Mouse (Mus musculus) neural tube, embryonic 13.5 days (tissue): ENCODE measurements at regions not wholly inside any gene's neighbourhood (a gene's known extent, or its start where the extent isn't known, plus 50 kb on each side); places are given as distances from the start of the nearest gene placed in this dataset.
A peak's percentile ranks its signal among the peaks of the same experiment; 100 is the strongest.

ENCODE experiments used
- ATAC-seq: fragments of 200-750 bp; cut with Nextera tagmentation; 2 replicates; pipeline ENCODE4 v1.8.0; 2017; ENCODE audit warnings: low read depth, mild to moderate bottlenecking, moderate TSS enrichment, moderate library complexity
- H3K27ac ChIP-seq: fragments of 300-500 bp; sonication (generic); replicated peaks from 2 replicates; pipeline ENCODE4 v1.5.1; 2015; ENCODE audit warnings: moderate library complexity, mild to moderate bottlenecking, inconsistent platforms
- H3K27me3 ChIP-seq: fragments of 300-500 bp; sonication (generic); 2 replicates; pipeline ENCODE4 v1.6.1; 2015; ENCODE audit warnings: mild to moderate bottlenecking, inconsistent platforms
- H3K36me3 ChIP-seq: fragments of 300-500 bp; sonication (generic); 2 replicates; pipeline ENCODE4 v1.6.1; 2015; ENCODE audit warnings: mild to moderate bottlenecking, inconsistent platforms
- H3K4me1 ChIP-seq: fragments of 300-500 bp; sonication (generic); replicated peaks from 2 replicates; pipeline ENCODE4 v1.6.1; 2015; ENCODE audit warnings: inconsistent platforms
- H3K4me2 ChIP-seq: fragments of 300-500 bp; sonication (generic); 2 replicates; pipeline ENCODE4 v1.6.1; 2015; ENCODE audit warnings: inconsistent platforms, mild to moderate bottlenecking, moderate library complexity
- H3K4me3 ChIP-seq: fragments of 300-500 bp; sonication (generic); 2 replicates; pipeline ENCODE4 v1.5.1; 2015; ENCODE audit warnings: mild to moderate bottlenecking, inconsistent platforms
- H3K9ac ChIP-seq: fragments of 300-500 bp; sonication (generic); 2 replicates; pipeline ENCODE4 v1.6.1; 2015; ENCODE audit warnings: moderate library complexity, mild to moderate bottlenecking, inconsistent platforms
- H3K9me3 ChIP-seq: fragments of 300-500 bp; sonication (generic); 2 replicates; pipeline ENCODE4 v1.6.1; 2016; ENCODE audit warnings: inconsistent platforms
- WGBS: fragments of 180-500 bp; shearing (Covaris S2); methylation state at CpG from one replicate; pipeline ENCODE4 v1.1.7; 2015; 5-methylcytosine and 5-hydroxymethylcytosine counted together

- H3K9ac ChIP-seq: no peak overlapping the region
- 66% methylated on average over 8 of the region's 8 CpGs for WGBS
- H3K27ac ChIP-seq: peak overlapping the region; percentile 82
- no peak for ATAC-seq
- H3K4me1 ChIP-seq: peaks cover 34% of the 10 kb centered on the region
- H3K9me3 ChIP-seq: no peaks in the 10 kb centered on the region
- no peaks in the 10 kb centered on the region for H3K27me3 ChIP-seq
- H3K4me2 ChIP-seq: peak overlapping the region; percentile 17; the same call in 1 of the 2 replicates
- no peaks in the 10 kb centered on the region for H3K36me3 ChIP-seq
- H3K4me3 ChIP-seq: no peak overlapping the region
Observed at GRCm38 (mm10) chr4:48771836-48772235, 108.5 kb downstream of the Cavin4 start.

GRCm38 (mm10) chr4:48779202-48779905, 116.0 kb downstream of the Cavin4 start:
- H3K4me2 ChIP-seq: no peak overlapping the region
- WGBS: 38% methylated on average over 12 of the region's 12 CpGs
- ATAC-seq: peak; percentile 77
- no peaks in the 10 kb centered on the region for H3K36me3 ChIP-seq
- H3K4me1 ChIP-seq: peaks cover 16% of the 10 kb centered on the region
- H3K9ac ChIP-seq: no peak overlapping the region
- H3K27me3 ChIP-seq: no peaks in the 10 kb centered on the region
- no peak overlapping the region for H3K4me3 ChIP-seq
- H3K27ac ChIP-seq: peak overlapping the region; percentile 49
- H3K9me3 ChIP-seq: no peaks in the 10 kb centered on the region

DNA sequence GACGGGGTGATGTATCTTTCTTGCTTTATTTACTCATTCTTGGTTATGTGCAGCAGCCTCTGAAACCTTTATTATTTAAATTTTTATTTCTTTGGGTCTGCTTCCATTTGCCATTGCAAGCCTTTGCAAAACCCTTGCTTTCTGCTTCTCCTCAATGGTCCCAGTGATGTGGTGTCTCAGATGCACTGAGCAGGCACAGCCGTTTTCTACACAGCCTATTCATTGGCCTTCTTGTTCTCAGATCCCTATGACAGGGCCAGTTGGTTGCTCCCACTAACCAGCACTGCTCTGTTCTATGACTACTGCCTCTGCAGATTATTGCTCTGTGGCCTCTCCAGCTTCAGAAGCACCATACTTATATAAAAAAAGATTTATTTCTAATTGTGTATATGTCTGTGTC, 116.6 kb downstream of the Cavin4 start:
- no peak for ATAC-seq
- Histone ChIP-seq H3K36me3 (no peaks in the 10 kb centered on the region), H3K4me3 (no peak overlapping the region), H3K9ac (no peak overlapping the region), H3K27me3 (no peaks in the 10 kb centered on the region), H3K9me3 (no peaks in the 10 kb centered on the region), H3K27ac (peak overlapping the region; percentile 49), H3K4me2 (no peak overlapping the region), H3K4me1 (peaks cover 16% of the 10 kb centered on the region)
- 60% methylated on average over 2 of the region's 2 CpGs for WGBS

DNA sequence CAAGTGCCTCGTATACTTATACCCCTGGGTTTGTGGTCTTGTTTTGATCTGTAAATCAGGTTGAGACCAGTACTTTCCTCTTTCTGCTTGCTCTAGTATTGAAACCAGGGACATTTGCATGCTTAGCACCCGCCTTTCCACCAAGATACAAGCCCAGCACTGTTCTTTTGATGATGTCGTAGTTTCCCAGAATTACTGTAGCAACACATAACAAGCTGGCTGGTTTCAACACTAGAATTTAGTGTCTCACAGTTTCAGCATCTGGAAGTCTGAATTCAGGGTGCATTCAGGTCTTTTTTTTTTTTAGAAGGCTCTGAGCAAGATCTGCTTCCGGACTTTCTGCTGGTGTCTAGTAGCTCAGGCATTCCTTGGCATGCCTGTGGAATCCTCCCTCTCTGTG, 117.8 kb downstream of the Cavin4 start:
- no peaks in the 10 kb centered on the region for H3K27me3 ChIP-seq
- WGBS: 75% methylated on average over 4 of the region's 4 CpGs
- ATAC-seq: no peak
- no peaks in the 10 kb centered on the region for H3K9me3 ChIP-seq
- H3K4me1 ChIP-seq: peaks cover 16% of the 10 kb centered on the region
- no peak overlapping the region for H3K4me2 ChIP-seq
- H3K27ac ChIP-seq: no peak overlapping the region
- H3K36me3 ChIP-seq: no peaks in the 10 kb centered on the region
- no peak overlapping the region for H3K9ac ChIP-seq
- H3K4me3 ChIP-seq: no peak overlapping the region

DNA sequence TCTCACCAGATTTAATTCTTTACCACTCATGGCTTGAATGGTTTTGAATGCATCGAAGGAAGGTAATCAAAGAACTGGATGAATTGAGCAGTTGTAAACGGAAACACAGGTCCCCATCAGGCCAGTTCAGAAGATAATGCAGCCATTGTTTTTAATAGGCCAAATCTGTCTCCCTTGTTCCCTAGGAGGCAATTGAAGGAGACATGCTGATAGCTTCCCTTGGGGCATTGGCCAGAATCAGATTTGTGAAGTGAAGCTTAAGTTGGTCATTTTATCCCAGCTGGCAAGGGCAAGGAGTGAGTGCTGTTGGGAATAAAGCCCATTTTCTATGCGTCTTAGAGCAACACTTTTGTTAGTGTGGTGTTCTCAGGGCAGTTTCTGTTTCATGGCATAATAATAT, 119.4 kb downstream of the Cavin4 start:
- peaks cover 16% of the 10 kb centered on the region for H3K4me1 ChIP-seq
- no peak overlapping the region for H3K27ac ChIP-seq
- H3K4me3 ChIP-seq: no peak overlapping the region
- no peak overlapping the region for H3K4me2 ChIP-seq
- H3K9me3 ChIP-seq: no peaks in the 10 kb centered on the region
- no peaks in the 10 kb centered on the region for H3K36me3 ChIP-seq
- 24% methylated on average over 3 of the region's 3 CpGs for WGBS
- H3K27me3 ChIP-seq: no peaks in the 10 kb centered on the region
- no peak overlapping the region for H3K9ac ChIP-seq
- ATAC-seq: no peak

GRCm38 (mm10) chr4:48791096-48791495, 127.8 kb downstream of the Cavin4 start:
- H3K27ac ChIP-seq: no peak overlapping the region
- H3K9ac ChIP-seq: no peak overlapping the region
- H3K4me1 ChIP-seq: no peaks in the 10 kb centered on the region
- no peaks in the 10 kb centered on the region for H3K9me3 ChIP-seq
- 88% methylated on average over 4 of the region's 4 CpGs for WGBS
- H3K4me3 ChIP-seq: no peak overlapping the region
- no peak for ATAC-seq
- no peaks in the 10 kb centered on the region for H3K36me3 ChIP-seq
- H3K27me3 ChIP-seq: no peaks in the 10 kb centered on the region
- no peak overlapping the region for H3K4me2 ChIP-seq

DNA sequence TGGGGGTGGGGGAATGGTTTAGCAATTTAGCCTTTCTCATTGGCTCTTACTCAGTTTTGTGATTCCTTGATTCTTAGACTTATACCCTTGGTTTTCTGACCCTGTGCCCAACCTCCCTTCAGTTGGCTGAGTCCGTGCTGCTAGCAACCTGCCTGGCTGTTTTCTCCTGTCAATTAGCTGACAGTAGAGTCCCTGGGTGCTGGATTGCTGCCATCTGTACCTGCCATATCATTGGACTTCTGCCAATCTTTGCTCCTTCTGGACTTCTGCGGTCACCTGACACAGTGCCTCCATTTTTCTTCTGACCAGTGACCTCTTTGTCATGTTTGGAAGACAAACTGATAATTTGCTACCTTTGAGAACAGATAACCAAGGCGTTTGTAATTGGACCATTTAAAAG, 140.5 kb downstream of the Cavin4 start:
- H3K4me2 ChIP-seq: no peak overlapping the region
- H3K9me3 ChIP-seq: no peaks in the 10 kb centered on the region
- no peak overlapping the region for H3K4me3 ChIP-seq
- no peak overlapping the region for H3K9ac ChIP-seq
- 68% methylated on average over 3 of the region's 3 CpGs for WGBS
- ATAC-seq: no peak
- H3K27ac ChIP-seq: no peak overlapping the region
- no peaks in the 10 kb centered on the region for H3K4me1 ChIP-seq
- no peaks in the 10 kb centered on the region for H3K36me3 ChIP-seq
- no peaks in the 10 kb centered on the region for H3K27me3 ChIP-seq

DNA sequence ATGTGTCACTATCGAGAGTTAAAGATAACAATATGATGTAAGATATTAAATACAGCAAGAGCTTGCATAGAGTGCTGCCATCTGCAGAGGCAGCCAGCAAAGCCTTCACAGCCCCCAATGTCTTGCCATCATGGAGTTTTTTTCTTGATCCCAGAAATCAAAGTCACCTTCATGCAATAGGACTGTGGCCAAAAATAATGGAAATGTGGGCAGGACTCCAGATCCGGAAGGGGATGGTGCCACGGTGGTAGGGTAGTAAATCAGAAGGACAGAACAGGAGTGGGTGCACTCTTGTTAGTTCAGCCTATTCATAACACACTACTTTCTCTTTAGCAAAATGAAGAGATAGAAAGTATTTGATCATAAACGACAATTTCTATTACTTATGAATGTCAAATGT, 145.3 kb downstream of the Cavin4 start:
- H3K9me3 ChIP-seq: no peaks in the 10 kb centered on the region
- no peaks in the 10 kb centered on the region for H3K27me3 ChIP-seq
- no peak overlapping the region for H3K9ac ChIP-seq
- ATAC-seq: no peak
- 83% methylated on average over 4 of the region's 4 CpGs for WGBS
- no peak overlapping the region for H3K4me2 ChIP-seq
- H3K27ac ChIP-seq: no peak overlapping the region
- H3K4me3 ChIP-seq: no peak overlapping the region
- H3K4me1 ChIP-seq: no peaks in the 10 kb centered on the region
- no peaks in the 10 kb centered on the region for H3K36me3 ChIP-seq

GRCm38 (mm10) chr4:48833718-48834117, 170.4 kb downstream of the Cavin4 start:
- 82% methylated on average over 2 of the region's 2 CpGs for WGBS
- Histone ChIP-seq H3K4me1 (no peaks in the 10 kb centered on the region), H3K9me3 (no peaks in the 10 kb centered on the region), H3K4me3 (no peak overlapping the region), H3K36me3 (no peaks in the 10 kb centered on the region), H3K9ac (no peak overlapping the region), H3K27me3 (no peaks in the 10 kb centered on the region), H3K4me2 (no peak overlapping the region), H3K27ac (no peak overlapping the region)
- no peak for ATAC-seq

DNA sequence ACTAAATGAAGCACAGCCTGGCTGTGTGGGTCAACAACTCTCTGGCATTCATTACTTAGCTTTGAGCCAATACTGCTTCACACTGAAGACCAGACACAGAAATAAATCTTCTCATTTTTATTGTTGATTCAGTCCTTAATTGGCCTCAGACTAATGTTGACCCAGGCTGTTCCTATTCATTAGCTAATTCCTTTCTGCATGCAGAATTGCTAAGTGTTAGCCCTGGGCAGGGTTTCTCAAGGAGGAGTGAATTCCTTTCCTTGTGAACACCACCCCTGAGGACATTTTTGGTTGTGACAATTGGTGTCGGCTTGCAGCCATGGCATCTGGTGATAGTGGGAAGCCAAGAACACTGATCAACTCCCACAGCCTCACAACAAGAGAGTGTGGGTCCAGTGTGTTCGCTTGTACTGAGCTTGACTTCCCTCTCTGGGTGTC, 179.5 kb downstream of the Cavin4 start:
- Histone ChIP-seq H3K9ac (no peak overlapping the region), H3K4me2 (no peak overlapping the region), H3K27ac (no peak overlapping the region), H3K27me3 (no peaks in the 10 kb centered on the region), H3K4me3 (no peak overlapping the region), H3K36me3 (no peaks in the 10 kb centered on the region), H3K4me1 (0 out of 2 replicates have a peak, but pooled peaks cover 7% of the 10 kb centered on the region), H3K9me3 (no peaks in the 10 kb centered on the region)
- 31% methylated on average over 2 of the region's 2 CpGs for WGBS
- ATAC-seq: peak; percentile 91

DNA sequence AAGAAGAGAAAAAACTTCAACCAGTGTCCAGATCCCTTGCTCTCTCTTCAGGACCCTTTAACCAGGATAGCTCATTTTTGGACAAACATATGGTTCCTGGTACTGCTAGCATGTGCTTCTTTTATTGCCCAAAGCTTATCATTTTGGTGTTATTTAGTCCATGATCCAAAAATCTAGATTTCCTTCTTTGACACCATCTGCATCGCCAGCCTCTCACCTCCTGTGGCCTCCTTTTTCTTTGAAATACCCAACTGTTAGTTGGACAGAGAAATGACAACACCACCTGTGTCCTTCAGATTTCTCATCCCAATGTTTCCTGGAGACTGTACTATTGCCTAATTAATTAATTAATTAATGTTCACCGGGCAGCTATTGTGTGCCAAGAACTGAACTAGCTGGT, 188.0 kb upstream of the Plppr1 start:
- Histone ChIP-seq H3K4me3 (no peak overlapping the region), H3K27me3 (no peaks in the 10 kb centered on the region), H3K36me3 (no peaks in the 10 kb centered on the region), H3K9me3 (no peaks in the 10 kb centered on the region), H3K27ac (no peak overlapping the region), H3K4me2 (no peak overlapping the region), H3K9ac (no peak overlapping the region), H3K4me1 (no peaks in the 10 kb centered on the region)
- ATAC-seq: no peak
- WGBS: 89% methylated on average over 2 of the region's 2 CpGs

- 61% methylated on average over 4 of the region's 4 CpGs for WGBS
Observed at GRCm38 (mm10) chr4:48889074-48889592, 169.9 kb upstream of the Plppr1 start.

GRCm38 (mm10) chr4:48904551-48904950, 154.5 kb upstream of the Plppr1 start:
- H3K36me3 ChIP-seq: no peaks in the 10 kb centered on the region
- 73% methylated on average over 1 of the region's 1 CpGs for WGBS
- H3K4me2 ChIP-seq: no peak overlapping the region
- no peak overlapping the region for H3K4me3 ChIP-seq
- H3K9ac ChIP-seq: no peak overlapping the region
- no peaks in the 10 kb centered on the region for H3K9me3 ChIP-seq
- H3K27ac ChIP-seq: no peak overlapping the region
- no peak for ATAC-seq
- H3K4me1 ChIP-seq: no peaks in the 10 kb centered on the region
- no peaks in the 10 kb centered on the region for H3K27me3 ChIP-seq

More at GRCm38 (mm10) chr4:48889074-48889592, 169.9 kb upstream of the Plppr1 start:
- Histone ChIP-seq H3K27ac (no peak overlapping the region; the same call in 1 of the 2 replicates), H3K36me3 (no peaks in the 10 kb centered on the region), H3K4me2 (no peak overlapping the region), H3K4me3 (no peak overlapping the region), H3K27me3 (no peaks in the 10 kb centered on the region), H3K9ac (no peak overlapping the region), H3K9me3 (no peaks in the 10 kb centered on the region), H3K4me1 (no peaks in the 10 kb centered on the region; the same call in 1 of the 2 replicates)
- ATAC-seq: peak; percentile 61; the same call in 1 of the 2 replicates
